9 mouse cellular contexts compared by ENCODE assay signal in genomic region chr7:80660619-80661018, GRCm38 (mm10). TPM values are rescaled to one million over a fixed set of nuclear protein-coding genes. Genes with fewer than 3 reads are reported as not detected.
DNase-seq lines count a peak whose midpoint lies in the region; ATAC-seq and TF ChIP-seq lines count a peak whose summit lies in the region.
"Had no signal": no experiment of that assay in that cellular context is flagged by ENCODE, and none has a peak within 500 bp of the region (broad histone marks: within the 10 kb centered on the region; RNA-seq: fewer than 3 reads in every experiment).

No protein-coding gene starts in this region.

- H3K27me3 ChIP-seq in heart, embryonic 11.5 days (ENCODE audit: control insufficient read depth, insufficient read depth, low read length), result no peaks in the 10 kb centered on the region
- no peaks in the 10 kb centered on the region for H3K27me3 ChIP-seq in lung, embryonic 14.5 days (ENCODE audit: insufficient read depth, low read length)

- ATAC-seq in heart, embryonic 11.5 days (replicated peaks; ENCODE audit: insufficient number of reproducible peaks, low FRiP score, low TSS enrichment), result no peak
- ATAC-seq in lung, embryonic 14.5 days (ENCODE audit: insufficient read depth), result peak; percentile 26; the same call in 1 of the 2 replicates

- H3K9ac ChIP-seq in heart, embryonic 11.5 days (ENCODE audit: low read depth, low read length), result no peak overlapping the region
- no peak overlapping the region for H3K9ac ChIP-seq in lung, embryonic 14.5 days
- H3K9ac ChIP-seq: liver, embryonic 14.5 days had no signal

- TF ChIP-seq CTCF in lung, embryonic 14.5 days (IDR thresholded peaks at IDR 0.05; ENCODE audit: low read depth), result no peak

- WGBS in heart, embryonic 11.5 days (ENCODE audit: insufficient replicate concordance), result 81% methylated on average over 4 of the region's 4 CpGs
- 52% methylated on average over 4 of the region's 4 CpGs for WGBS in lung, embryonic 14.5 days

- H3K9me3 ChIP-seq in heart, embryonic 11.5 days (replicated peaks; ENCODE audit: control insufficient read depth, low read length), result no peaks in the 10 kb centered on the region
- H3K9me3 ChIP-seq in lung, embryonic 14.5 days (ENCODE audit: low read depth, low read length), result no peaks in the 10 kb centered on the region

- H3K4me1 ChIP-seq in heart, embryonic 11.5 days (ENCODE audit: control insufficient read depth, insufficient read depth, low read length), result peaks cover 22% of the 10 kb centered on the region
- peaks cover 26% of the 10 kb centered on the region for H3K4me1 ChIP-seq in lung, embryonic 14.5 days (ENCODE audit: insufficient read depth)

- H3K4me2 ChIP-seq in heart, embryonic 11.5 days, result no peak overlapping the region
- no peak overlapping the region for H3K4me2 ChIP-seq in lung, embryonic 14.5 days

- peak; percentile 92 for DNase-seq in heart, adult 18-20 months
- DNase-seq in adrenal gland, adult 8-10 months, result peak; percentile 68
- peak; percentile 57 to 76 for DNase-seq in frontal cortex, adult 2 months (ENCODE audit: extremely low spot score in 1 of 2, low spot score in 1 of 2)
- DNase-seq in heart, postnatal 4 days, result peak; percentile 84
- peak; percentile 89 for DNase-seq in lung, embryonic 14.5 days
- peak; percentile 88 for DNase-seq in skeletal muscle tissue, adult 2 months (ENCODE audit: low read depth, low spot score)
- DNase-seq in thymus, postnatal 14 days, result no peak

- no peaks in the 10 kb centered on the region for H3K36me3 ChIP-seq in heart, embryonic 11.5 days (ENCODE audit: control insufficient read depth, insufficient read depth, low read length)
- H3K36me3 ChIP-seq in lung, embryonic 14.5 days (ENCODE audit: insufficient read depth), result no peaks in the 10 kb centered on the region

- no peak overlapping the region for H3K4me3 ChIP-seq in heart, embryonic 11.5 days (ENCODE audit: low read depth, low read length)
- no peak overlapping the region for H3K4me3 ChIP-seq in lung, embryonic 14.5 days (ENCODE audit: low read depth, low read length)

- H3K27ac ChIP-seq in heart, embryonic 11.5 days (ENCODE audit: low read depth, low read length), result no peak overlapping the region
- peak overlapping the region; percentile 67 for H3K27ac ChIP-seq in lung, embryonic 14.5 days (ENCODE audit: low read depth)
- H3K27ac ChIP-seq: liver, embryonic 14.5 days had no signal

RNA-seq across cellular contexts. Expression of gene Crtc3, which starts 28.1 kb away (rescaled TPM):
- total RNA-seq in heart, adult 18-20 months (2021), result 10 to 100 TPM; 10.3 to 11.8 TPM
- polyA plus RNA-seq in heart, embryonic 11.5 days (2014; fragmentation: Nextera tagmentation; extraction: Ambion mirVana), result 13.4 and 14.2 TPM in 2 replicates
- total RNA-seq in adrenal gland, adult 8-10 months (2022), result 10 to 100 TPM; 27.2 to 44.9 (median 35.5) TPM
- 15.9 and 16.8 TPM in 2 replicates for polyA plus RNA-seq in frontal cortex, adult 2 months (2012; rRNA removed)
- total RNA-seq in heart, postnatal 4 days (2021), result 10 to 100 TPM; 19.5 to 20.3 TPM
- 27.5 and 28.0 TPM in 2 replicates for polyA plus RNA-seq in lung, embryonic 14.5 days (2014; fragmentation: Nextera tagmentation; extraction: Ambion mirVana)
